Mouse (Mus musculus): Measurements from ENCODE around the gene Anks1b.

- no peak for TF ChIP-seq CTCF (IDR thresholded peaks at IDR 0.05; ENCODE audit: low read depth)
- no peak for TF ChIP-seq EP300 (optimal IDR thresholded peaks at IDR 0.05)
Observed at GRCm38 (mm10) chr10:90823438-90823837, 950.1 kb downstream of the Anks1b start.
